Mouse (Mus musculus) liver, embryonic 14.5 days (tissue): ENCODE results near the gene Peli2. TPM values are rescaled to one million over a fixed set of nuclear protein-coding genes. Genes with fewer than 3 reads are reported as not detected.

Experiments
- ATAC-seq: fragments of 200-750 bp; cut with Nextera tagmentation; 2 replicates; pipeline ENCODE4 v1.8.0; 2017; ENCODE audit warnings: moderate number of reproducible peaks, mild to moderate bottlenecking, moderate library complexity; ENCODE audit not compliant: insufficient read depth
- DNase-seq, 3 experiments: peaks; one replicate each; pipeline ENCODE4 v3.0.0-alpha.2; 2012 to 2013; ENCODE audit warnings: low read depth in 3 of 3, low spot score in 3 of 3
- H3K27ac ChIP-seq: fragments of 300-500 bp; sonication (generic); 2 replicates; pipeline ENCODE4 v1.5.1; 2014; ENCODE audit warnings: moderate library complexity, mild to moderate bottlenecking, control low read depth, inconsistent platforms
- H3K27me3 ChIP-seq: fragments of 300-500 bp; sonication (generic); 2 replicates; pipeline ENCODE4 v1.6.1; 2014; ENCODE audit warnings: mild to moderate bottlenecking, low read length, moderate library complexity; ENCODE audit not compliant: control insufficient read depth, insufficient read depth
- H3K36me3 ChIP-seq: fragments of 300-500 bp; sonication (generic); replicated peaks from 2 replicates; pipeline ENCODE4 v1.6.1; 2014; ENCODE audit warnings: low read depth; ENCODE audit not compliant: control insufficient read depth, insufficient read depth
- H3K4me1 ChIP-seq, 2 experiments: fragments of 200-500 bp in 1 of 2; fragments of 300-500 bp in 1 of 2; sonication (generic) in 1 of 2; replicated peaks; 2 replicates each; pipeline ENCODE4 v1.6.1; 2012 to 2014; ENCODE audit warnings: antibody characterized with exemption in 1 of 2, inconsistent platforms in 1 of 2, low read length in 1 of 2; ENCODE audit not compliant: control insufficient read depth in 2 of 2, insufficient read depth in 2 of 2
- H3K4me2 ChIP-seq: fragments of 300-500 bp; sonication (generic); 2 replicates; pipeline ENCODE4 v1.6.1; 2014; ENCODE audit warnings: low read depth, mild to moderate bottlenecking, control low read depth, moderate library complexity
- H3K4me3 ChIP-seq, 2 experiments: fragments of 200-500 bp in 1 of 2; fragments of 300-500 bp in 1 of 2; sonication (generic) in 1 of 2; 2 replicates each; pipeline ENCODE4 v1.5.1; 2012 to 2014; ENCODE audit warnings: low read depth in 2 of 2, low read length in 2 of 2, mild to moderate bottlenecking in 2 of 2, control low read depth in 1 of 2, inconsistent platforms in 1 of 2, moderate library complexity in 1 of 2; ENCODE audit not compliant: insufficient read depth in 1 of 2
- H3K9ac ChIP-seq: fragments of 300-500 bp; sonication (generic); replicated peaks from 2 replicates; pipeline ENCODE4 v1.6.1; 2014; ENCODE audit warnings: mild to moderate bottlenecking, control low read depth, moderate library complexity
- H3K9me3 ChIP-seq: fragments of 300-500 bp; sonication (generic); 2 replicates; pipeline ENCODE4 v1.6.1; 2016; ENCODE audit warnings: low read length, mixed read lengths; ENCODE audit not compliant: control insufficient read depth
- CTCF ChIP-seq: IDR thresholded peaks from 2 replicates; pipeline ENCODE4 v1.5.1; 2016; ENCODE audit warnings: antibody characterized with exemption, low read depth, control low read depth
- EP300 ChIP-seq: IDR thresholded peaks from 2 replicates; pipeline ENCODE4 v1.6.1; 2016; ENCODE audit warnings: antibody characterized with exemption, low read depth
- WGBS: fragments of 180-500 bp; shearing (Covaris S2); extraction: QIAGEN DNeasy Blood & Tissue Kit; methylation state at CpG from one replicate; pipeline ENCODE4 v1.1.7; 2014; ENCODE audit not compliant: insufficient replicate concordance; 5-methylcytosine and 5-hydroxymethylcytosine counted together
- polyA plus RNA-seq, 2 experiments: library from polyadenylated mRNA; depleted of rRNA in 1 of 2; stranded (reverse) in 1 of 2; unstranded in 1 of 2; fragments of >200 nt; fragmentation: Nextera tagmentation in 1 of 2; extraction: Ambion mirVana in 1 of 2; gene quantifications; 2 replicates each; pipeline versions ENCODE4 v1.2.1 to v1.2.3; 2012 to 2014

Peli2 gene
- polyA plus RNA-seq, 2 experiments = 0.68 to 0.70 TPM

GRCm38 (mm10) chr14:48149351-48149750 lies 28.7 kb downstream of the Peli2 start:
- Histone ChIP-seq H3K4me1 (no peaks in the 10 kb centered on the region), H3K27me3 (no peaks in the 10 kb centered on the region), H3K4me2 (no peak overlapping the region), H3K9me3 (no peaks in the 10 kb centered on the region), H3K4me3 (no peak overlapping the region), H3K9ac (no peak overlapping the region), H3K36me3 (no peaks in the 10 kb centered on the region), H3K27ac (no peak overlapping the region)
- no peak for TF ChIP-seq EP300
- no peak for TF ChIP-seq CTCF
- 73% methylated on average over 9 of the region's 9 CpGs for WGBS
- ATAC-seq = no peak
- DNase-seq = no peak

GRCm38 (mm10) chr14:48150903-48151302 lies 30.3 kb downstream of the Peli2 start:
- 70% methylated on average over 1 of the region's 1 CpGs for WGBS
- TF ChIP-seq EP300 (no peak), CTCF (no peak)
- Histone ChIP-seq H3K4me3 (no peak overlapping the region), H3K27ac (no peak overlapping the region), H3K4me1 (no peaks in the 10 kb centered on the region), H3K4me2 (no peak overlapping the region), H3K9ac (no peak overlapping the region), H3K36me3 (no peaks in the 10 kb centered on the region), H3K27me3 (no peaks in the 10 kb centered on the region), H3K9me3 (no peaks in the 10 kb centered on the region)
- DNase-seq (no peak), ATAC-seq (no peak)

DNA sequence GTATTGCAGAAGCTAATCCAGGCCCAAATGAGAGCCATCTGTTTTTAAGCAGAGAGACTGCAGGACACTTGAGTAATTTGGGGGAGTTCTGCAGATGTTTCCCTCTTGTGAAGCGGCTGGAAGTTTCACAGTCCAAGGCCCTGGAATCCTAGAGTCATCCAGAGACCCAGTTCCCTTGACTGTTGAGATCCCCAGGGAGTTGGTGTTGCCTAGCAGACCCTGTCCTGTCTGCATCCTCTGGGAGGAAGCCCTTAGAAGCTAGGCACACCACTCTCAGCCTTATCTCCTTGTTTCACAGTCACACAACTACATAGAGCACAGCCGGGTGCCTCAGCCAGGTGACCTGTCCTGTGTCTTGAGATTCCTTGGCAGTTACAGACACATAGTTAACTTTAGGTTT lies 30.9 kb downstream of the Peli2 start:
- WGBS = 44% methylated on average over 2 of the region's 2 CpGs
- Histone ChIP-seq H3K4me1 (no peaks in the 10 kb centered on the region), H3K4me3 (no peak overlapping the region), H3K4me2 (no peak overlapping the region), H3K9me3 (no peaks in the 10 kb centered on the region), H3K36me3 (no peaks in the 10 kb centered on the region), H3K27me3 (no peaks in the 10 kb centered on the region), H3K9ac (no peak overlapping the region), H3K27ac (no peak overlapping the region)
- DNase-seq (no peak), ATAC-seq (no peak)
- TF ChIP-seq CTCF (no peak), EP300 (no peak)

- no peak overlapping the region for H3K9ac ChIP-seq
- H3K27me3 ChIP-seq = no peaks in the 10 kb centered on the region
- no peaks in the 10 kb centered on the region for H3K9me3 ChIP-seq
- no peaks in the 10 kb centered on the region for H3K4me1 ChIP-seq
- no peak for TF ChIP-seq EP300
- no peak for TF ChIP-seq CTCF
- no peak overlapping the region for H3K4me2 ChIP-seq
- H3K27ac ChIP-seq = no peak overlapping the region
- no peak for ATAC-seq
- no peaks in the 10 kb centered on the region for H3K36me3 ChIP-seq
- DNase-seq = no peak
- WGBS = 33% methylated on average over 2 of the region's 2 CpGs
- H3K4me3 ChIP-seq = no peak overlapping the region
These were observed 32.4 kb downstream of the Peli2 start for GRCm38 (mm10) chr14:48153064-48153463.

GRCm38 (mm10) chr14:48153865-48154511 lies 33.4 kb downstream of the Peli2 start:
- ATAC-seq (no peak), DNase-seq (no peak)
- no peaks in the 10 kb centered on the region for H3K27me3 ChIP-seq
- H3K27ac ChIP-seq = no peak overlapping the region
- no peak overlapping the region for H3K4me3 ChIP-seq
- no peak overlapping the region for H3K4me2 ChIP-seq
- H3K36me3 ChIP-seq = no peaks in the 10 kb centered on the region
- H3K9ac ChIP-seq = no peak overlapping the region
- H3K4me1 ChIP-seq = no peaks in the 10 kb centered on the region
- TF ChIP-seq EP300 (no peak), CTCF (no peak)
- 52% methylated on average over 5 of the region's 5 CpGs for WGBS
- H3K9me3 ChIP-seq = no peaks in the 10 kb centered on the region
